Mouse (Mus musculus) liver, postnatal 0 days (tissue): ENCODE measurements around the gene Dnm1. TPM values are rescaled to one million over a fixed set of nuclear protein-coding genes. Genes with fewer than 3 reads are reported as not detected.

Source experiments
- ATAC-seq: fragments of 200-750 bp; cut with Nextera tagmentation; 2 replicates; pipeline ENCODE4 v1.8.0; 2017; ENCODE audit warnings: mild to moderate bottlenecking, moderate library complexity
- DNase-seq: peaks from one replicate; pipeline ENCODE4 v3.0.0-alpha.2; 2016
- H3K27ac ChIP-seq: fragments of 300-500 bp; sonication (generic); 2 replicates; pipeline ENCODE4 v1.5.1; 2014; ENCODE audit warnings: antibody characterized with exemption, moderate library complexity, mild to moderate bottlenecking, low read depth
- H3K27me3 ChIP-seq: fragments of 300-500 bp; sonication (generic); 2 replicates; pipeline ENCODE4 v1.6.1; 2014; ENCODE audit warnings: low read length, control low read depth, mixed read lengths; ENCODE audit not compliant: insufficient read depth
- H3K36me3 ChIP-seq: fragments of 300-500 bp; sonication (generic); replicated peaks from 2 replicates; pipeline ENCODE4 v1.6.1; 2014; ENCODE audit warnings: mild to moderate bottlenecking, control low read depth, low read length, moderate library complexity, mixed read lengths; ENCODE audit not compliant: insufficient read depth
- H3K4me1 ChIP-seq: fragments of 300-500 bp; sonication (generic); 2 replicates; pipeline ENCODE4 v1.6.1; 2014; ENCODE audit warnings: antibody characterized with exemption, mild to moderate bottlenecking, control low read depth; ENCODE audit not compliant: insufficient read depth
- H3K4me2 ChIP-seq: fragments of 300-500 bp; sonication (generic); 2 replicates; pipeline ENCODE4 v1.6.1; 2014; ENCODE audit warnings: low read depth, mild to moderate bottlenecking, low read length, moderate library complexity, mixed read lengths
- H3K4me3 ChIP-seq: fragments of 300-500 bp; sonication (generic); 2 replicates; pipeline ENCODE4 v1.5.1; 2014; ENCODE audit warnings: low read depth, low read length
- H3K9ac ChIP-seq: fragments of 300-500 bp; sonication (generic); replicated peaks from 2 replicates; pipeline ENCODE4 v1.6.1; 2014; ENCODE audit warnings: mild to moderate bottlenecking, moderate library complexity
- H3K9me3 ChIP-seq: fragments of 300-500 bp; sonication (generic); 2 replicates; pipeline ENCODE4 v1.6.1; 2016; ENCODE audit warnings: mild to moderate bottlenecking, control low read depth, low read length, mixed read lengths
- CTCF ChIP-seq: sonication (generic); IDR thresholded peaks from 2 replicates; pipeline ENCODE4 v1.5.1; 2016; ENCODE audit warnings: antibody characterized with exemption, low read depth
- EP300 ChIP-seq: IDR thresholded peaks from 2 replicates; pipeline ENCODE4 v1.6.1; 2016; ENCODE audit warnings: antibody characterized with exemption, low read depth, mild to moderate bottlenecking
- WGBS: fragments of 180-500 bp; shearing (Covaris S2); extraction: QIAGEN DNeasy Blood & Tissue Kit; methylation state at CpG from one replicate; pipeline ENCODE4 v1.1.7; 2014; ENCODE audit not compliant: insufficient replicate concordance; 5-methylcytosine and 5-hydroxymethylcytosine counted together
- polyA plus RNA-seq: library from polyadenylated mRNA; unstranded; fragments of >200 nt; fragmentation: Nextera tagmentation; extraction: Ambion mirVana; gene quantifications from 2 replicates; pipeline ENCODE4 v1.2.1, GENCODE M21; 2015

The Dnm1 gene
- polyA plus RNA-seq, 1 experiment from 2014 or later = 0.25 TPM

DNA sequence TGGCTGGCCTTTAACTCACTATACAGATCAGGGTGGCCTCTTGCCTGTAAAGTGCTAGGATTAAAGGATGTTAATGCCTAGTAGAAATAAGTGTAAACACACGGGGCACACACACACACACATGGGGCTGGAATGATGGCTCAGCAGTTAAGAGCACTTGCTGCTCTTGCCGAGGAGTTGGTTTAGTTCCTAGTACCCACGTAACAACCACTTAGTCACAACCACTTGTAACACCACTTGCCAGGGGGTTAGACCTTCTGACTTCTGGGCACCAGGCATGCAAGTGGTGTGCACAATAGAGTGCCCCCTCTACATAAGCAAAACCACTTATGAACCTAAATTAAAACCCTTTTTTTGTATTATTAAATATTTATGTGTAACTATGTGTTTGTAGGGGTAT is 69.2 kb downstream of the Dnm1 start:
- DNase-seq = no peak
- peaks cover 27% of the 10 kb centered on the region for H3K36me3 ChIP-seq
- TF ChIP-seq EP300 (no peak), CTCF (no peak)

DNA sequence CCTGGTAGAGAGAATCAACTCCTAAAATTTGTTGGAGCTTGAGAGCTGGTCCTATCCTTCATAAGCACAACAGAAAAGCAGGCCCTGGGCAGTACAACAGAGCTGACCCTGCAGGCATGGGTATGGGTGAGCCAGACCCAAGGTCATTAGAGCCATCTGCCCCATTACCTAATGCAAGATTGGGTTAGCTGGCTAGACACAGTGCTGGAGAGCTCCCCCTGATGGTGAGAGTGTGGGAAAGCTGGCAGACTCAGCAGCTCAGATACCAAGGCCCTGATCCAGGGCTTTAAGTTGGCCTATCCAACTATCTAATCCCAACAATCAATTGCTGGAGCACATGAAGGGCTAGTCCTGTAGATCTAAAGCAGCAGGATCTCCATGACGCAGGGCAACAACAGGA is 70.4 kb downstream of the Dnm1 start:
- Histone ChIP-seq H3K36me3 (peaks cover 40% of the 10 kb centered on the region), H3K4me2 (no peak overlapping the region), H3K4me1 (peaks cover 11% of the 10 kb centered on the region), H3K9ac (no peak overlapping the region), H3K9me3 (no peaks in the 10 kb centered on the region), H3K4me3 (no peak overlapping the region), H3K27ac (peak overlapping the region; percentile 26; the same call in 1 of the 2 replicates), H3K27me3 (no peaks in the 10 kb centered on the region)
- TF ChIP-seq CTCF (peak; percentile 91), EP300 (no peak)
- 62% methylated on average over 1 of the region's 1 CpGs for WGBS
- ATAC-seq = peak; percentile 79
- peak; percentile 71 for DNase-seq

More for the DNA sequence above, 69.2 kb downstream of the Dnm1 start:
- no peak for ATAC-seq
- Histone ChIP-seq H3K4me1 (peaks cover 14% of the 10 kb centered on the region), H3K9ac (no peak overlapping the region; the same call in 1 of the 2 replicates), H3K27ac (no peak overlapping the region), H3K27me3 (no peaks in the 10 kb centered on the region), H3K4me3 (no peak overlapping the region), H3K4me2 (no peak overlapping the region), H3K9me3 (no peaks in the 10 kb centered on the region)
- WGBS = 84% methylated on average over 3 of the region's 3 CpGs

DNA sequence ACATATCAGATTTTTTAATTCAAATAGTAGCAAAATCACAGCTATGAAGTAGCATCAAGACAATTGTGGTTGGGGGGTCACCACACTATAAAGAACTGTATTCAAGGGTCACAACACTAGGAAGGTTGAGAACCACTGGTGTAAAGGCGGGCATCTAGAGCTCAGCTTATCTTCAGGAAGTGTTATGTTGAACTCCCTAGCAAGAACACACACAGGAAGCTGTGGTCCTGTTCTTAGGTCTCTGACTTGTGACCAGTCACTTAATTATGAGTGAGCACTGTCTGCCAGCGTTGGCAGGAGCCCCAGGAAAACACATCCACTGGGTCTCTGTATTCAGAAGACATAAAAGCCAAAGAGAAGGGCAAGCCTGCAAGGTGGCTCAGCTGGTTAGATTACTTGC is 70.8 kb downstream of the Dnm1 start:
- TF ChIP-seq EP300 (no peak), CTCF (no peak)
- H3K27ac ChIP-seq = peak overlapping the region; percentile 26; the same call in 1 of the 2 replicates
- no peaks in the 10 kb centered on the region for H3K9me3 ChIP-seq
- H3K4me1 ChIP-seq = peaks cover 11% of the 10 kb centered on the region
- H3K27me3 ChIP-seq = no peaks in the 10 kb centered on the region
- DNase-seq (no peak), ATAC-seq (no peak)
- H3K36me3 ChIP-seq = peaks cover 44% of the 10 kb centered on the region
- 46% methylated on average over 2 of the region's 2 CpGs for WGBS
- H3K9ac ChIP-seq = no peak overlapping the region
- no peak overlapping the region for H3K4me3 ChIP-seq
- no peak overlapping the region for H3K4me2 ChIP-seq

DNA sequence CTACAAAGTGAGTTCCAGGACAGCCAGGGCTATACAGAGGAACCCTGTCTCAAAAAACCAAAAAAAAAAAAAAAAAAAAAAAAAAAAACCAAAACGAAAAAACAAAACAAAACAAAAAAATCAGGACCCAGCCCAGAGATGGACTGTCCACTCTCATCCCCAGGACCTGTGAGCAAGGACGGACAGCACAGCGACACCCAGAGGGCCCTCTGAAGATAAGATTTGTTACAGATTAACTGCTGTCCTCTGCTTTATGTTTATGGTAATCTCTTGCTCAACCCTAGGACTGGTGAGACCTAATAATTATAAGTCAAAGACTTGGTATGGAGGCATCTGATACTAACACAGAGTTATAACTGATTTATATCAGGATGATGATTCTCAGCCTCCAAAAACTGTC is 77.3 kb downstream of the Dnm1 start:
- H3K4me3 ChIP-seq = no peak overlapping the region
- H3K27ac ChIP-seq = no peak overlapping the region
- H3K9me3 ChIP-seq = no peaks in the 10 kb centered on the region
- peaks cover 27% of the 10 kb centered on the region for H3K36me3 ChIP-seq
- WGBS = 54% methylated on average over 3 of the region's 3 CpGs
- no peak for DNase-seq
- H3K9ac ChIP-seq = no peak overlapping the region
- peak; percentile 61; the same call in 1 of the 2 replicates for ATAC-seq
- H3K27me3 ChIP-seq = no peaks in the 10 kb centered on the region
- no peaks in the 10 kb centered on the region for H3K4me1 ChIP-seq
- TF ChIP-seq CTCF = peak; percentile 37; the same call in 1 of the 2 replicates
- no peak for TF ChIP-seq EP300
- no peak overlapping the region for H3K4me2 ChIP-seq

DNA sequence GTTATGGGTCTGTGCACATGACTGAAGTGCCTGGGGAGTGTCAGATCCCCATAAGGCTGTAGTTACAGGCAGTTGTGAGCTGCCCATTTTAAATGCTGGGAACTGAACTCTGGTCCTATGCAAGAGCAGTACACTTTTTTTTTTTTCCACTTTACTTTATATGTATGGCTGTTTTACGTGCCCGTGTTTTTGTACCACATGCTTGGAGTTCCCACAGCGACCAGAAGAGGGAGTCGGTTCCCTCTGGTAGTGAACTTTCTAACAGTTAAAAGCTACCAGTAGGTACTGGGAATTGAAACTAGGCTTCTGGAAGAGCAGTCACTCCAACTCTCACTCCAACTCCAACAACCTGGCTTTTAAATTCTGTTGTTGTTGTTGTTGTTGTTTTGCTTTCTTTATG is 92.5 kb downstream of the Dnm1 start:
- H3K27me3 ChIP-seq = no peaks in the 10 kb centered on the region
- H3K9me3 ChIP-seq = no peaks in the 10 kb centered on the region
- peak overlapping the region; percentile 90; the same call in 1 of the 2 replicates for H3K9ac ChIP-seq
- WGBS = 23% methylated on average over 4 of the region's 4 CpGs
- ATAC-seq (no peak), DNase-seq (peak; percentile 77)
- peak overlapping the region; percentile 85 for H3K4me2 ChIP-seq
- H3K4me3 ChIP-seq = no peak overlapping the region
- no peak for TF ChIP-seq EP300
- TF ChIP-seq CTCF = peak; percentile 67
- peak overlapping the region; percentile 81; the same call in 1 of the 2 replicates for H3K27ac ChIP-seq
- H3K36me3 ChIP-seq = peaks cover 14% of the 10 kb centered on the region
- H3K4me1 ChIP-seq = peaks cover 16% of the 10 kb centered on the region

DNA sequence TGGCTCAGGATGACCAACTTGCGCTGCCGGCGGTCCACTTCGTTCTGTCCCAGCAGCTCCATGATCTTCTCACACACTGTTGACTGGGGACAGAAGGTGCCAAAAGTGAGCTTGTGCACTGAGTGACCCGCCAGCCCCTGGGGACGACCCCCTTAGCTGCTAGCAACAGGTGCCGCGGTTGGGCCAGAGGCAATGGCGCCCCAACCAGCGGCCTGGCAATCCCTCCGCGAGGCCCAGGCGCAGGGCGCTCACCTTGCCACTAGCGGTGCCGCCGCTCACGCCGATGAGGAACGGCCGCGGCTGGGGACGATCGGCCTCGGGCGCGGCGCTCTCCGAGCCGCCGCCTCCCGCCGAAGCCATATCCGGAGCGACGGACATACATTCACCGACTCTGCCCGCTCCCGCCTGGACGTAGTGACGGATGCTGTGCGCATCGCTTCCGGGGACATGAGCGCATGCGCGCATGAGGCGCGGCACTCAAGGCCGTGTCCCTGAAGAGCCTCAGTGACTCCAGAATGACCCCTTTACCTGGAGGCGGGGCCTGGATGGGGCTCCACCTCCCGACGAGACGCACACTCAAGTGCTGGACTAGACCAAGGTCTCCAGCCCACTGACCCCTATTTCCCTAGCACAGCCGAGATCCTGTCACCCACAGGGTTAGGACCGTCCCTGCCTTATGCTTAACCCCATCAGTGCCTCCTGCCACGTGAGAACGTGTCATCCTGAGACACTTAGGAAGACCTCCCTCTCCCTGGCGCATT is 93.3 kb downstream of the Dnm1 start, which contains the start of gene Uck1:
Gene Uck1 (minus strand): TSS at position 503 of the 761 bp plus-strand sequence.
- ATAC-seq (peak; percentile 91), DNase-seq (peak; percentile 92)
- Histone ChIP-seq H3K4me2 (peak within 1 kb of the TSS; percentile 85), H3K36me3 (peaks cover 14% of the 10 kb centered on the region), H3K4me3 (peak within 1 kb of the TSS; percentile 95), H3K27me3 (no peaks in the 10 kb centered on the region), H3K27ac (peak within 1 kb of the TSS; percentile 81), H3K9me3 (no peaks in the 10 kb centered on the region), H3K9ac (peak within 1 kb of the TSS; percentile 90), H3K4me1 (peaks cover 16% of the 10 kb centered on the region)
- TF ChIP-seq CTCF = no peak
- no peak for TF ChIP-seq EP300
- 1% methylated on average over 58 of the region's 59 CpGs for whole genome bisulfite sequencing
